Mouse (Mus musculus): ENCODE measurements around the gene Gtf2h5.

The Gtf2h5 gene

DNA sequence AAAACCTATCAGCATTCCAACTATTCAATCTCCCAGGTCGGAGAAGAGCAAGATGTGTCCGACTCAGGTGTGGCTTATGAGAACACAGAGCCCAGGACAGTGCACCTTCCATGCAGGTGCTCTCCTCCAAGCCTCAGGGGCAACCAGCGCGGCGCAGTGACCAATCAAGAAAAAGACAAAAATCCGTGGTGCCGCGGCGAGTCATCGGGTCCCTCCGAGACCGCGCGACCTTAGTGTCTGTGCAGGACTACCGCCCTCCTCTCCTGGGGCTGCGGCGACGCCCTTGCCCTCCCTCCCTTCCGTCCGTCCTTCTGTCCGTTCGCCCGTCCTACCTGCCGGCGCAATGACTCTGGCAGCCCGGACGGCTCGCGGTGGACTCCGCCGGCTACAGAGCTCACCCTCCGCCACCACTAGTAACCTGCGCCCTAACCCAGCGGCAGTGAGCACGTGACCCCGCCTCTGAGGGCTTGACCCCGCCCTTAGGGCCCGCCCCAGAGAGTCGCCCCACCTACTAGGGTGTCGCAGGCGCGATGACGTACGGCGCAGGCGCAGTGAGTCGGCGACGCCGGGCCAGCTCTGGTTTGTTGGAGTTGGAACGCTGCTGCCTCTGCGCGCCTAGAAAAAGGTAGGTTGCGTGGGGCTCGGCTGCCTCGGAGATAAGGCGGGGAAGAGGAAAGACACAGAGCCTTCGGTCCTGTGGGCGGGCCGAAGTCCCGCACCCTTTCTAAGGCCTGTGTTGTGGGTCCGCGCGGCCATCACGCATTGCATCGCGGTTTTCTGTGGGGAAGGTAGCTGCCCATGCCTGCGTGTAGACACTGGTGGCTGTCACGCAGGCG, at the start of gene Gtf2h5, which contains the start of gene Serac1:
TSS of gene Gtf2h5 (plus strand) at position 500 of the 836 bp plus-strand sequence.
TSS of gene Serac1 (minus strand) at position 455 of the 836 bp plus-strand sequence.
- DNase-seq: peak; percentile 99 to 100

DNA sequence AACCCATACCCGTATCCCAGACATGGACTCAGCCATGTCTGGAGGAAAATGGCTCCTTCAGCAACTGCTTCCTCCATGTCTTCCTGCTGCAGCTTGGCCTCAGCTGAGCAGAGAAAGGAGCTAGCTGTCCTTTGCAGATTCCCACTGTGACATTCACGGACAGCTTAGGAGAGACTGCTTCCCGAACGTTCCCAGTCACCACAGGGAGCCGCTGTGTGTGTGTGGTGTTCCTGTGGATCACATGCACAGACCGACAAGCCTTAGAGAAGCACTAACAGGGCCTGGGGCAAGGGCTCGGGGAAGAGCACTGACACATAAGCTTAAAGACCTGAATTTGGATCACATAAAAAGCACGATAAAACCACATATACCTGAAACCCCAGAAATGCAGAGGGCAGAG, 43.9 kb upstream of the Gtf2h5 start:
- no peak for DNase-seq

DNA sequence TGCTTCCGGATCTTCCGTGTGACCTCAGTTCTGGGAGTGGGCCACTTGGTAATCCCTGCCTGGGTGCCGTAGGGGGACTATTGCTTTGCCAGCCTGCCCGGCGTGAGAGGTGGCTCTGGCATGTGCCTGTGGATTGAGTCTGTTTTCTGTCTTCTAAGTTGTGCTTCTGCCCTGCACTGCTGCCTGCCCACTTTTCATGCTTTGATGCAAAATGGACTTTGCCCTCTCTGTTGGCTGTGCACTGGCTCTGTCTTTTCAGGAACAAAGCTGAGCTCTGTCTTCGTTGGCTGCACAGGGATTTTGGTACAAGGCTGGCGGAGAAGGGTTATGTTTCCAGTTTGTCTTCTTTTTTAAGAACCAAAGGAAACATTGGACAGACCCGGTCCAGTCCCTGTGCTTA, 43.1 kb upstream of the Gtf2h5 start:
- no peak for DNase-seq

DNA sequence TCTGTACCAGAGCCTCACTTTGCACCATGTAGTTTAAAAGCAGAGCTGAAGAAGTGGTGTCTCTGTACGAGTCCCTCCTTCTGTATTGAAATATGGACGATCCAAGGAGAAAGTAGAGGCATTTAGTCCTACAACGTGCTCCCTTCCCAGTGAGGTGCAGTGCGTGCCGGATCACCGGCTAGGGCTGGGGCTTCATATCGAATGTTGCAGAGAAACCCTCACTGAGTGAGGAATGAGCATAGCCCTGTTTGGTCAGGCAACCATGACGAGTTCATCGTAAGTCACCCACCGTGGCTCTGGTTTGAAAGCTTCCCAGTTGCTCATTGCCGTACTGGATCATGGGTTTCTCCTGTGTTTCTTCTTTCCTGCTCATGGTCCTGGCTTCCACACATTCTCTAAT, 42.7 kb upstream of the Gtf2h5 start:
- DNase-seq: no peak

DNA sequence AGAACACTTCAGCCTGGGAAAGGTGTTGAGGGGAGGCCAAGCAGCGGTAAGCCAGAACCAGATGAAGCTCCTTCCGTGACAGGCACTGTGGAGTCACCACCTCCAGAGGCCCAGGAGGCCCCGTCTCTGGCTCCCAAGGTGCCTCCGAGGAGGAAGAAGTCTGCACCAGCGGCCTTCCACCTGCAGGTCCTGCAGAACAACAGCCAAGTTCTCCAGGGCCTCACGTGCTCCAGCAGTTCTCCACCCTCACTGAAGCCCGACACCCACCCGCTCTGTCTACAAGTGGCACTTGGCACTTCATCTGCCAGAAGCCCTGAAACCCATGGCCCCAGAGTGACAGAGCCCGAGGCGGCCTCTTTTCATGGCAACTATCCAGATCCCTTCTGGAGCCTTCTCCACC, 42.1 kb upstream of the Gtf2h5 start:
- no peak for DNase-seq

DNA sequence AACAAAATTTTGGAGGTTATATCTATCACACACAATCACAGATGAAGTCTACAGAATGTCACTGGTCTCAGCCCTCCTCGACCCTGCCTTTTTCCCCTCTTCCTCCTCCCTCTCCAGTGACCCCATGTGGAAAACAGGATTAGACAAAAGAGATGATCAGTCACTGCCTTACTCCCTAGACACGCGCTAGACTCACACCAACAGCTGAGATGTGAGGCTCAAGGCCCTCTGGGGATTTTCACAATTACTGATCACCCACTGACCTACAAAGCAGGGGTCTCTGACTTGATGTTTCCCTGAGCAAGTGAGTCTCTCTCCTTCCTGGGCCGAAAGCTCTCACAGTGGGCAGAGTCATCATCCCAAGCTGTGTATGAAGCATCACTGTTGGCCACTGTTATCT, 26.8 kb upstream of the Gtf2h5 start:
- no peak for DNase-seq

DNA sequence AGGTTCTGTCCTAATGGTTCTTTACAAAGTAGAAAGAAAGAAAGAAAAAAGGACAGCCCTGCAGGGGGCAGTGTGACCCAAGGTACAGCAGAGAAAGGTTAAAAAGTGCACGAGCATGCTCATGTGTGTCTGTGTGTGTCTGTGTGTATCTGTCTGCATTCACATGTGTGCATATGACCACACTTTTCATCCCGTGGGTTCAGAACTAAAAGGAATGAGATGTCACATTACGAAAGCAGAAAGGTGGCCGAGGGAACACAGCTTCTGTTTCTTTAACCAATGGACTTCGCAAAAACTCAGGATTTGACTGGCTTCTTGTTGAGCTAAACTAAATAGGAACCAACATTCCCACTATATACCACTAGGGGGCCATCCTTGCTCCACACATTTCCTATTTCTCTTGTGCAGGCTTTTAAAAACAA, 24.6 kb upstream of the Gtf2h5 start:
- DNase-seq: peak; percentile 26 to 56

DNA sequence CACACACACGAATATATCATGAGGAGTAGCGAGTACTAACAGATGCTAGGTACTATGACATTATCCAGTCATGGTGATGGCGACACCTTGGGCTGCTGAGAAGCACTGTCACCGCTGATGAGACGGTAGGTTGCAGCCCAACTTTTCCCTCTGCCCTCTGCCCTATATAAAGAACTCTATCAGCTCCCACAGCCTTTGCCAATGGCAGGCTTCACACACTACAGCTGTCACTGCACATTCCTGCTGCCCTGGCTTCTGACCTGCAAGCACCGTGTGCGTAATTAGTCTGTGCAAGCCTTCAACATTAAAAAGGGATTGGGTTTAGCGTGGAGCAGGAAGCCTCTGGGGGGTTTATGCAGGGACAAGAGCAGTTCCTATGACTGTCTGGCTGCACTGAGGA, 16.8 kb upstream of the Gtf2h5 start:
- no peak for DNase-seq

DNA sequence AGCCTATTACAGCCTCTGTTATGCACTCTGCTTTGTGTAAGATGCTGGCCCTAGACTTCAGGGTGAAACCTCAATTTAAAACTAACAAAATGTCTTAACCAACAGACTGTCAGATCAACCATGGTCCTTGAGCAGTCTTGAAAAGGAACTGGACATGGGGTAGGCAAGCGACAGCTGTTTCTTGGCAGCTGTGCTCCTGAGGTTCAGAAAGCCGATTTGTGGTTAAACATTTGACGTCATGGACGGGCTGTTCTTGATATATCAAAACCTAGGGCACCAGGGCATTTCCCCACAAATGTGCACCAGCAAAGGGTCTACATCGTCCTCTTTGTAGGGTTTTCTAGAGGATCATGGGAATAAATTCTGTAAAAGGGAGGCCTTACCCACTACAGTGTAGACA, 16.1 kb upstream of the Gtf2h5 start:
- DNase-seq: no peak

DNA sequence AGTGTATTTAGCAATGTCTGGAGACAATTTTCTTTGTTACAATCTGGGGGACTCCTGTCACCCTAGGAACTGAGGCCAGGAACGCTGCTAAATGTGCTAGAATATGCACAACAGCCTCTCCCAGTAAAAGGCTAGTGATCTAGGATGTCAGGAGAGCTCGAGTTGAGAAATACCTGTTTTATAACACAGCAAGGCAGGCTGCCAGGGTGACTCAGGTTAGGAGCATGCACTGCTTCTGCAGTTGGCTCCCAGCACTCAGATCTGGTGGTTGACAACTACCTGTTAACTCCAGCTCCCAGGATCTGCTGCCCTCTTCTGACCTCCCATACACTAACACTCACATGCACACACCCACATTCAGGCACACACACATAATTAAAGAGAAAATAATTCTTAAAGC, 13.6 kb upstream of the Gtf2h5 start:
- DNase-seq: no peak

DNA sequence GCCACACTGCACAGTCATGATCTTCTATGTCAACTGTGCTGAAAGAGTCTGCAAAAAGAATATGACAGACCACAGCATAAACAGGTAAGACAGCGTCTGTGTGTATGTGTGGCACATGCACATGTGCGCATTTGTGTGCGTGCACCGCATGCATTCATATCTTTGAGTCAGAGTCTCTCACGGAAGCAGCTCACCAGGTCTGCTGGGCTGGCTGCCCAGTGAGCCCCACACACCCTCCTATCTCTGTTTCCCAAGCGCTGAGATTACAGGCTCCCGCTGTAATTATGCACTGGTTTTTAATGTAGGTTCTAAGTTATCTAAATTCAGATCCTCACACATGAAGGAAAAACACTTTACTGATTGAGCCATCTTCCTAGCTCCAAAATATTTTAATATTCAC, 12.0 kb upstream of the Gtf2h5 start:
- DNase-seq: no peak

DNA sequence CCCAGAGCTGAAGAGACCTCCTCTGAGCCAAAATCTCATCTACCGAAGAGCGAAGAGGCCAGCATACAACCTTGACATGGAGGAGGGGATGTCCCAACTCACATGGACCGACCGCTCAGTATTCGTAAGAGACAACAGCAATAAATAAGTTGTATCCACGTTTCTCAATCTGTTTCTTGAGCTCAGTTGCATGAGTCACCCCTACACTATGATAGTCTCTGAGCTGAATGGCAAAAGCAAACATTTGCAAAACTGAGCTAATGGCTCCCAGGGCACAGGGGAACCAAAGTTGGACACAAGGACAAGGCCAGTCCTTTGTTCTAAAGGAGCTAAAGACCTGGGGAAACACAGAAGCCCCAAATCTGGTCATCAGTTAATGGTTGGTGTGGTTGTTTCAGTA, 9.7 kb upstream of the Gtf2h5 start:
- no peak for DNase-seq

DNA sequence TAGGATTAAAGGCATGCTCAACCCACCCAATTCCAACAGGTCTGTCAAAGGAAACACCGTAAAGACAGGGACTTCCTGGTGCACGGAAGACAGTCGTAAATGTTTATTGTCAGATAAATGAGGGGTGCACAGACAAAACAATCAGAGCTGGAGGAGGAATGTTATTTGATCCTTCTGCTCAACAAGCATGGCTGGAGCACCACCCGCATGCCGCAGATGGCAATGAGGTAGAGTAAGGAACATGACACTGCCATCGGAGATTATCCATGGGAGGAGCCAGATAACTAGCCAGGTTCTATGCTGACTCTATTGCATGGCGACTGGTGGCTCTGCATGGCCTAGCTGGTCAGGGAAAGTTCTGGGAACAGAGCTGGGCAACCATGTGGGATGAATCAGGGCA, 6.2 kb upstream of the Gtf2h5 start:
- DNase-seq: no peak

DNA sequence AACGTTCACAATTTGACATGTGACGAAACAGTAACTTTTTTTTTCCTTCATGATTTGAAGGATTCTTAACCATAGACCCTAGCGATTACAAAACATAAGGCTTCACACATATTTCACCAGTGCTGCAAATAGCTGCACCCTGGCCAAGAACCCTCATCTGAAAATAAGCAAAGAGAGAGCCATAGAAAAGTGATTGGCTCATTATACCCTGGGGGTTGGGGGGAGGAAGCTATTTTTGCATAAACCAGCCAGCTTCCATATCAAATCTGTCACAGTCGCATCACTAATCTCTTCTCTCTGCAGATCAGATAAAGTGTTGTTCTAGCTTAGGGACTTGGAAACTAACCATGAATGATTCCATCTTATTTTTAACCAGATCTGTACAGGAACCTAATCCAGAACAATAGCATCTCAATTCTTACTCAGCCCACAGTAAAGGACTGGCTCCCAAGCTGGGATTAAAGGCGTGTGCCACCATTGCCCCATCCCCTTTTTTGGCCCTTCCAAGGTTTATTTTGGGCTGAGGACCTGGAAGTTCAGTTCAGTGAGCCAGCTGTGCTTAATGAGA, 3.8 kb downstream of the Gtf2h5 start:
- no peak for DNase-seq

DNA sequence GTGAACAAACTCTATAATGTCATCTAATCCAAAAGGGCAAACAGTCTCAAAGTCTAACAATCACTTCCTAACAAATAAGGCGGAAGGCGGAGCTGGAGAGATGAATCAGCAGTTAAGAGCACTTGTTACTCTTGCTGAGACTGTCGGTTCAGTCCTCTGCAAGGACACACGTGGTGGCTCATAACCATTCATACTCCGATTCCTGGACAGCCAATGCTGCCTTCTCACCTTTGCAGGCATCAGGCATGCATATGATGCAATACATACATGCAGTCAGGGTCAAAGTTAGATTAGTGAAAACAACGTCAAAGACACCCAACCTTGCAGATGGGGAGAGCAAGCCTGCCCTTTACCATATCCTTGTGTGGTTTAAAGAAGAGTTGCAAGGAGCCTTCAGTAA, 12.0 kb downstream of the Gtf2h5 start:
- no peak for DNase-seq

DNA sequence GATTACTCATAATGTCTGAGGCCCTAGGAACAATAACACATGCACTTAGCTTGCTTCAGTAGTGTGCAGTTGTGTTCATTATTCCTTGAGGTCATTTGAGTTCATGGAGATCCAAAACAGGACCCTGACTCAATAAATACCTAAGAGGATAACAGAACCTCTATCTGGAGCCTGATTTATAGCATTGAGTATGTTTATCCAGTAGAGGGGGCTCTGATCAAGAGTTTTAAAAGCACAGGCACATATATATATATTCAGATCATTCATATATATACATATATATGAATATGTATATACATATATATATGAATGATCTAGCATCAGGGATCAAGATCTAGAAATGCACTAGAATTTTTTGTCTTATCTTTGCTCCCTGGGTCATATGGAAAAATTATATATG, 16.0 kb downstream of the Gtf2h5 start:
- no peak for DNase-seq

DNA sequence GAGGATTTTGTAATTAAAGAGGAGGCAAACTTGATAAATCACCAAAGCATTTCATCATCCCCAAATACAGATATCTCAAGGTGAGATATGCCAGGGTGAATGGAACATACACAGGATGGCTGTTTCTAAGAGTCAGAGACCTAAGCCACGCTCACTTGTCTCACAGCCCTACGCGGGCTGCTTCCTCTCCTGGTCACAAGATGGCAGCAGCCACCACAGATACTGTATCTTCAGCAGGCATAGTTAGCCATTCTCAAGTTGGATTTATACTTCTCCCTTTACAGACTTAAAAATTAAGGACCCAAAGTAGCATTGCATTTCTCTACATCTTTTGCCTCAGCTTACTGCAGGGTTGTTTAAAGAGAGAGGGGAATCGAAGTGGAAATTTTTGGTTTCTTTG, 18.3 kb downstream of the Gtf2h5 start:
- peak; percentile 69 to 80 for DNase-seq

DNA sequence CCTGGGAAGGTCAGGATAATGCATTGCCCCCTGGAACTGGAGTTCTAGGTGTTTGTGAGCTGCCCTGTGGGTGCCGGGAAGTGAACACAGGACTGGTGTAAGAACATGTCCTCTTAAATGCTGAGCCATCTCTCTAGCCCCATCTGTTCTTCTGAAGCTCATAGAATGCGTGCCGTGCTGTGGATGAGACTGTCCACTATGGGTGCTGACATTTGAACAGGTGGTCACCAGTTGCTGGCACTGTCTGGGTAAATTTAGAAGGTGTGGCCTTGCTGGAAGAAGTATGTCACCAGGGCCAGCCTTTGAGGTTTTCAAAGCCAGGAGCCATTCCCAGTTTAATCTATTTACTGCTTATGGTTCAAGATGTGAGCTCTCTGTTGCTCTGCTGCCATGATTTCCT, 22.7 kb downstream of the Gtf2h5 start:
- peak in 1 of 2 experiments; percentile 55 for DNase-seq

DNA sequence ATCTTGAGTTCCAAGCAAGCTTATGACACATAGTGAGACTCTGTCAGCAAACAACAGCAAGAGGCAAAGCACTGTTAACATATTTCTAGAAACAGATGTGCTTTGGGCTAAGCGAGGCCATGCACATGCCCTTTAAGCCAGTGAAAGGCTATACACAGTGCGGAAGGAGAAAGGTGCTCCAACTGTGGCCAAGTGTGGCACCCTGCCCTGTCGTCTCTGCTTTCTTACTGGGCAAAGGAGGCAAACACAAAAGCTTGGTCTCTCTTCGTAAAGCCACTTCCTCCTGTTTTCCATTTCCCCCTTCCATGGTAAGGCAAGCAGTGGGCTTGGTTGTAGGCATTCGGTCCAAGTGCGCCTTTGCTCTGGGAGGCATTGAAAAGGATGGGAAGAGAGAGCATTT, 24.0 kb downstream of the Gtf2h5 start:
- no peak for DNase-seq

DNA sequence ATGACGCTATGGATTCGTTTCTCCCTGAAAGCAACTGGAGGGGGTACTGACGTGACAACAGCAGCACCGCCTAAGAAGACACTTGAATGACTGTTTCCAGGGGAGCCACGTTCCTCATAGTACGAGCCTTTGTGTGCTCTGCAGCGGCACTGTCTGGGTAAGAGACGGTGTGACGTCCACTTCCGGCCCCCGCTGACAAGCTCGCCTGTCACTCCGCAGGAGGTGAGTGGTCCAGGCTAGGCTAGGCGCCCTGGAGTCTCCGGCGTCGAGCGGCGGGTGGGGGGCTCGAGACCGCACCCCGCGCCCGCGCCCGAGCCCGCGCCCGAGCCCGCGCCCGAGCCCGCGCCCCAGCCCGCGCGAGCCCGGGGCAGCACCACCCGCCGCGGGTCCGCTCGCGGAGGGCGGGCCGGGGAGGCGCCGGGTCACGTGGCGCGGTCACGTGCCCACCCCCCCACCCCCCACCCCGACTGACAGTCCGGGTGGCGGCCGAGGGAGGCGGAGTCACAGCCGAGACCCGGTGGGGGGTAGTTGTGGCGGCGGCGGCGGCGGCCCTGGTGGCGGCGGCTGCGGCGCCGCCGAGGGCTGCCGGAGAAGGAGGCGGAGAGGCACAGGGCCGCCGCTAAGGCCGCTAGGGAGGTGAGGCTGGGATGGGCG, 26.9 kb downstream of the Gtf2h5 start, which contains the start of gene Tulp4:
TSS of gene Tulp4 (plus strand) at position 77 of the 654 bp plus-strand sequence.
- DNase-seq: peak; percentile 88 to 91

DNA sequence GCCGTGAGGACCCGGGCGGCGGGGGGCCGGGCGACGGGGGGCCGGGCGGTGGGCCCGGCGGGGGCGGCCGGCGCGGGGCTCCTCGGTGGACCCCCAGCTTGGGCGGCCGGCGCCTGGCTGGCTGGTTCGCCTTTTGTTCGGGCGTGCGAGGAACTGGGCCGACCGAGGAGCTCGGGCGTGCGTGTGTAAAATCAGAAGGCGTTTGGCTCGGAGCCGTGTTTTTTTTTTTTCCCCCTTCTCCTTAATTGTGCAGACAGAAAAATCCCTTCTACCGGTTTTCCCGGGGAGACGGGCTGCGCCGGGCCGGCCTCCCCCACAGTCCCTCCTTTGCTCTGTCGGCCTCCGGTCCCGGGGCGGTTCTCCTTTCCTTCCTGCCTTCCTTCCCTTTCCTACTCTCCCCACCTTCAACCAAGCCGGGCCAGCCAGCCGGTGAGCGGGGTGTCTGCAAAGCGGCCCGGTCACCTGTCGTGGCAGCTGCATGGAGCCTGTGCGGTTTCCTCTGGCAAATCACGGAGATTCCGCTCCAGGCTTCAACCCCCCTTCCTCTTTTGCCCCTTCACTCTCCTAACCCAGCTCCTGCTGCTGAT, 27.5 kb downstream of the Gtf2h5 start:
- DNase-seq: peak; percentile 78 to 80

DNA sequence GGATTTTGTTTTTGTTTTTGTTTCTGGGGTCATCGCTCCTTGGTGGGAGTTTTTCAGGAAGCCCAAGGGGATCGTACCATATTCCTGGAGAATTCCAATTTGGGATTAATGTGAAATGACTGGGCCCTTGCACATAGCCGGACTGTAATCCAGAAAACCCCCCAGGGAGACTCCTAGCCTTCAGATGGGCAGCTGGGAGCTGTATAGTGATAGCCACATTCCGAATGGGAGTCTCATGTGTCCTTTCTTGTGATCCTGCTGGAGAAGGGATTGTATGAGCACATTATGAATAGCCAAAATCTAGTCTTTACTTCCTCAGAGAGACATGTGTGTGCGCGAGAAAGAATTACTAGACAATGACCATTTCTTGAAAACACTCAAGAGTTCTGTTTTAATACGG, 28.6 kb downstream of the Gtf2h5 start:
- no peak for DNase-seq

DNA sequence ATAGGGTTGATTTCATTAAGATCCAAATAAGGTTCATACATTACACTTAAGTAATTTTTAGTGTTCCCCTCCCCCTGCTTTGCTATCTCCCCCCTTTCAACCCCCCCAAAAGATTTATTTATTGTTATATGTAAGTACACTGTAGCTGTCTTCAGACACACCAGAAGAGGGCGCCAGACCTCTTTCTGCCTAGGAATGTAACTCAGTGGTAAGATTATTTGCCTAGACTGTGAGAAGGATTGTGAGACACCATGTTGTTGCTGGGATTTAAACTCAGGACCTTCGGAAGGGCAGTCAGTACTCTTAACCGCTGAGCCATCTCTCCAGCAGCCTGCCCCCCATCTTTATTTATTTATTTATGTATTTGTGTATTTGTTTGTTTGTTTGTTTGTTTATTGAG, 31.4 kb downstream of the Gtf2h5 start:
- peak; percentile 56 to 75 for DNase-seq

DNA sequence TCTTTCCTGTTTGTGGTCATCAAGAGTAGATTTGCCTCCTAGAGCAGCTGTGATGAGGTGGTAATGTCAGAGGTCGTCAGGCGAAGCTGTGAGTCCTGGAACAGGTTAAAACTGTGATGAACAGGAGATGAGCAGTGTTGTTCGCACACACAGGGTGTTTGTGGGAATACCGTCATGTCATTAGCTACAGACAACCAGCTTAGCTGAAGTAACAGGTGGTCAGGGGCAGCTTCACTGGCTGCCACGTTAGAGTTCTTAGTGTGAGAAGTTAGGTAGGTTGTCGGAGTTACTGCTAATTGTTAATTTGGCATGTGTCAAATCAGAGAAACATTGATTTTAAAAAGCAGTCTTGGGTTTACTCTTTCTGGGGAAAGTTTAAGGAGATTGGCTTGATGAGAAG, 34.1 kb downstream of the Gtf2h5 start:
- DNase-seq: no peak
